Mouse (Mus musculus) hindbrain, embryonic 10.5 days (tissue): ENCODE results near the gene Gm20683. TPM values are rescaled to one million over a fixed set of nuclear protein-coding genes. Genes with fewer than 3 reads are reported as not detected.

ENCODE experiments used
- DNase-seq: peaks from one replicate; pipeline ENCODE4 v3.0.0-alpha.2; 2017; ENCODE audit warnings: low spot score
- H3K27ac ChIP-seq: fragments of 300-500 bp; sonication (generic); 2 replicates; pipeline ENCODE4 v1.5.1; 2016; ENCODE audit warnings: mild to moderate bottlenecking, moderate library complexity
- H3K27me3 ChIP-seq: fragments of 300-500 bp; sonication (generic); 2 replicates; pipeline ENCODE4 v1.6.1; 2016; ENCODE audit warnings: mild to moderate bottlenecking; ENCODE audit not compliant: poor library complexity, insufficient read depth, severe bottlenecking
- H3K36me3 ChIP-seq: fragments of 300-500 bp; sonication (generic); 2 replicates; pipeline ENCODE4 v1.6.1; 2016; ENCODE audit warnings: mild to moderate bottlenecking, moderate library complexity
- H3K4me1 ChIP-seq: fragments of 300-500 bp; sonication (generic); replicated peaks from 2 replicates; pipeline ENCODE4 v1.6.1; 2016; ENCODE audit warnings: mild to moderate bottlenecking
- H3K4me3 ChIP-seq: fragments of 300-500 bp; sonication (generic); 2 replicates; pipeline ENCODE4 v1.5.1; 2016; ENCODE audit warnings: mild to moderate bottlenecking, moderate library complexity
- H3K9me3 ChIP-seq: fragments of 300-500 bp; sonication (generic); 2 replicates; pipeline ENCODE4 v1.6.1; 2016; ENCODE audit warnings: mild to moderate bottlenecking, moderate library complexity
- WGBS: fragments of 180-500 bp; shearing (Covaris S2); methylation state at CpG from one replicate; pipeline ENCODE4 v1.1.7; 2016; 5-methylcytosine and 5-hydroxymethylcytosine counted together
- polyA plus RNA-seq: library from polyadenylated mRNA; unstranded; fragments of >200 nt; fragmentation: Nextera tagmentation; extraction: Ambion mirVana; gene quantifications from 2 replicates; pipeline ENCODE4 v1.2.1, GENCODE M21; 2016

Gm20683 gene
- polyA plus RNA-seq, 1 experiment from 2014 or later, result 3.1 TPM

DNA sequence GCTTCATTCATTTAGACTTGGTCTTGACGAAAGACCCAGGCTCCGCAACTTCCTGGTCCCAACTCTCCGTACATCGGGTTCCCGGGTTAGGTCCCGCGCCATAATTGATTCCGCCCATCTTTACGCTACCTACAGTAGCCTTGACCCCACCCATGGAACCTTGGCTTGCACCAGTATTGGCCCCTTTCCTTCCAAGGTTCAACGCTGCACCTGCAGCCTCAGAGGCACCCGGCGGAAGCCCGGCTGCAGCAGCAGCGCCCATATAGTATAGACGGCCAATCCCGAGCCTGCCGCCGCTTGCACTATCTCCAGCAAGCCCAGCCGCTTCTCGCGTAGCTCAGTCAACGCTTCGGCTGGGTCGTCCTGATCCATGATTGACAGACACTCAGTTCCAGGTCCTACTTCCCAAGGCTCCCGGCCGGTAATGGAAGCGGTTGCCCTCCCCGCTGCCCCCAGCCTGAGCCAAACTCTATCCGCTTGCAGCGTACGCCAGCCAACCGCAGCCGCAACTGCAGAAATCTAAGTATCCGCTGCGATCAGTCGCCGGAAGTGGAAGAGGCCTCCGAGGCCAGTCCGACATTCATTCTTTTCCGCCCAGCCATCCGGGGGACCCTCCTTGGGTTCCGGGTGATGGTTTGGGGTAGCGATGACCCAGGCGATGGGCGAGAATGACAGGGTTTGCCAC lies 49.6 kb downstream of the Gm20683 start:
- WGBS, result under 1% methylated on average over 45 of the region's 45 CpGs
- Histone ChIP-seq H3K36me3 (peaks cover 61% of the 10 kb centered on the region), H3K27me3 (no peaks in the 10 kb centered on the region), H3K27ac (peak overlapping the region; percentile 95), H3K9me3 (no peaks in the 10 kb centered on the region), H3K4me1 (peaks cover 67% of the 10 kb centered on the region), H3K4me3 (peak overlapping the region; percentile 86)
- DNase-seq, result peak; percentile 86

DNA sequence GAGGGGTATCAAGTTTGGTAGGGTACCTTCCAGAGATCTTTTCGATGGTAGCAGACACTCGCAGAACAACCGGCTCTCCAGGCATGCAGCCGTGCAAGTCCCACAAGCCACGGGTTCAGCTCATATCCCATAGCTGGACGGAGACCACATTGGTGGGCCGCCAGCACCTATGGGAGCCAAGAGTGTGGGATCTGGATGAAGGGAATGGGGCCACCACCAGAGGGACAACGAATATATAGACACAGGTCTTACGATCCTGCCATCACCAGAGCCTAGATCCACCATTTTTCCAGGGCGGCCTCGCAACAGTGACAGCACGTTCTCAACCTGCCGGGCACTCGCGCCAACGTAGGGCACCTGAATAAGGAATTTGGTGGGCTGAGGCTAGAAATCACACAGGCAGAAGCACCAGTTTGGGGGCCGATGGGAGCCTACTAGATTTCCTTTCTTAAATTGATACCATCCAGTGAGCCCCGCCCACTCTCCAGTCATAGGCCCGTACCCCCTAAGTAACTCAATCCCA lies 50.2 kb downstream of the Gm20683 start:
- peak; percentile 45 for DNase-seq
- peaks cover 62% of the 10 kb centered on the region for H3K4me1 ChIP-seq
- no peaks in the 10 kb centered on the region for H3K9me3 ChIP-seq
- H3K27ac ChIP-seq, result peak overlapping the region; percentile 95
- H3K36me3 ChIP-seq, result peaks cover 66% of the 10 kb centered on the region
- no peaks in the 10 kb centered on the region for H3K27me3 ChIP-seq
- H3K4me3 ChIP-seq, result peak overlapping the region; percentile 86
- 31% methylated on average over 19 of the region's 19 CpGs for WGBS

GRCm38 (mm10) chr17:25786781-25787504 lies 54.6 kb downstream of the Gm20683 start:
- WGBS, result 91% methylated on average over 9 of the region's 9 CpGs
- peaks cover 65% of the 10 kb centered on the region for H3K36me3 ChIP-seq
- no peak overlapping the region for H3K27ac ChIP-seq
- no peaks in the 10 kb centered on the region for H3K9me3 ChIP-seq
- no peaks in the 10 kb centered on the region for H3K27me3 ChIP-seq
- peaks cover 53% of the 10 kb centered on the region for H3K4me1 ChIP-seq
- 0 out of 2 replicates have a peak overlapping the region, but pooled peaks have one; percentile 1 for H3K4me3 ChIP-seq
- DNase-seq, result no peak

GRCm38 (mm10) chr17:25786280-25786679 lies 55.3 kb downstream of the Gm20683 start, which contains the start of gene Ccdc78:
TSS of gene Ccdc78 (plus strand) at chr17:25786580.
- DNase-seq, result no peak
- peaks cover 49% of the 10 kb centered on the region for H3K4me1 ChIP-seq
- peak within 1 kb of the TSS; percentile 75 for H3K4me3 ChIP-seq
- H3K27me3 ChIP-seq, result no peaks in the 10 kb centered on the region
- peaks cover 72% of the 10 kb centered on the region for H3K36me3 ChIP-seq
- no peaks in the 10 kb centered on the region for H3K9me3 ChIP-seq
- WGBS, result 87% methylated on average over 3 of the region's 3 CpGs
- H3K27ac ChIP-seq, result peak within 1 kb of the TSS; percentile 97

GRCm38 (mm10) chr17:25785281-25785745 lies 56.2 kb downstream of the Gm20683 start, which contains the start of gene Haghl:
TSS of gene Haghl (minus strand) at chr17:25785673.
- Histone ChIP-seq H3K27ac (peak within 1 kb of the TSS; percentile 97), H3K9me3 (no peaks in the 10 kb centered on the region), H3K27me3 (no peaks in the 10 kb centered on the region), H3K4me1 (peaks cover 40% of the 10 kb centered on the region), H3K36me3 (peaks cover 77% of the 10 kb centered on the region), H3K4me3 (peak within 1 kb of the TSS; percentile 75)
- under 1% methylated on average over 23 of the region's 23 CpGs for WGBS
- DNase-seq, result peak; percentile 98

Other genes with a start within 250 kb of the Gm20683 start
- gene Gng13, start 124.6 kb downstream of the Gm20683 start, polyA plus RNA-seq, result 2.4 and 4.4 TPM in 2 replicates
- gene Chtf18, start 114.3 kb downstream of the Gm20683 start, polyA plus RNA-seq, result 47.2 and 60.4 TPM in 2 replicates
- 22.2 and 24.8 TPM in 2 replicates for gene Rpusd1, start 114.1 kb downstream of the Gm20683 start, polyA plus RNA-seq
- not detected in 2 replicates for gene Mslnl, start 105.7 kb downstream of the Gm20683 start, polyA plus RNA-seq
- 0.33 TPM in 1 of 2 replicates, not detected in the other for gene Msln, start 87.4 kb downstream of the Gm20683 start, polyA plus RNA-seq
- gene Narfl, start 68.0 kb downstream of the Gm20683 start, polyA plus RNA-seq, result 25.3 and 25.7 TPM in 2 replicates
- gene Haghl, start 56.1 kb downstream of the Gm20683 start, polyA plus RNA-seq, result 68.1 and 88.5 TPM in 2 replicates
- 0.95 and 1.2 TPM in 2 replicates for gene Ccdc78, start 55.2 kb downstream of the Gm20683 start, polyA plus RNA-seq
- gene Fam173a, start 48.9 kb downstream of the Gm20683 start, polyA plus RNA-seq, result 68.1 and 76.0 TPM in 2 replicates
- 3.4 and 4.5 TPM in 2 replicates for gene AC134908.4, start 46.1 kb downstream of the Gm20683 start, polyA plus RNA-seq
- 174 and 193 TPM in 2 replicates for gene Metrn, start 44.6 kb downstream of the Gm20683 start, polyA plus RNA-seq
- 11.0 and 16.7 TPM in 2 replicates for gene Fbxl16, start 32.7 kb downstream of the Gm20683 start, polyA plus RNA-seq
- gene Wdr24, start 18.1 kb downstream of the Gm20683 start, polyA plus RNA-seq, result 30.1 and 30.7 TPM in 2 replicates
- gene Jmjd8, start 12.9 kb downstream of the Gm20683 start, polyA plus RNA-seq, result 51.5 and 64.3 TPM in 2 replicates
- 360 and 390 TPM in 2 replicates for gene Stub1, start 8.4 kb downstream of the Gm20683 start, polyA plus RNA-seq
- gene Rhbdl1, start 4.5 kb downstream of the Gm20683 start, polyA plus RNA-seq, result 1.7 and 3.1 TPM in 2 replicates
- 18.8 and 28.5 TPM in 2 replicates for gene Rhot2, start 3.1 kb upstream of the Gm20683 start, polyA plus RNA-seq
- gene Wdr90, start 19.7 kb upstream of the Gm20683 start, polyA plus RNA-seq, result 46.0 and 54.4 TPM in 2 replicates
- gene Mcrip2, start 27.0 kb upstream of the Gm20683 start, polyA plus RNA-seq, result 10.6 and 14.7 TPM in 2 replicates
- 69.9 and 73.9 TPM in 2 replicates for gene Mettl26, start 33.3 kb upstream of the Gm20683 start, polyA plus RNA-seq
- 5.8 and 26.3 TPM in 2 replicates for gene Wfikkn1, start 39.1 kb upstream of the Gm20683 start, polyA plus RNA-seq
- 33.4 and 43.4 TPM in 2 replicates for gene Rab40c, start 78.0 kb upstream of the Gm20683 start, polyA plus RNA-seq
- 65.4 and 72.6 TPM in 2 replicates for gene Pigq, start 103.2 kb upstream of the Gm20683 start, polyA plus RNA-seq
- gene Nhlrc4, start 103.2 kb upstream of the Gm20683 start, polyA plus RNA-seq, result 0.21 and 0.55 TPM in 2 replicates
- 0.25 and 0.34 TPM in 2 replicates for gene A930017K11Rik, start 110.8 kb upstream of the Gm20683 start, polyA plus RNA-seq
- gene Capn15, start 144.0 kb upstream of the Gm20683 start, polyA plus RNA-seq, result 32.4 and 35.0 TPM in 2 replicates
- 24.7 and 30.9 TPM in 2 replicates for gene Rab11fip3, start 227.8 kb upstream of the Gm20683 start, polyA plus RNA-seq
- gene Decr2, start 248.6 kb upstream of the Gm20683 start, polyA plus RNA-seq, result 30.2 and 30.7 TPM in 2 replicates